Mouse (Mus musculus): ENCODE data around the gene Cubn.

GRCm38 (mm10) chr2:13480744-13481143, 10.9 kb downstream of the Cubn start:
- TF ChIP-seq CTCF (IDR thresholded peaks at IDR 0.05; ENCODE audit: low read depth): no peak
- no peak for TF ChIP-seq EP300 (optimal IDR thresholded peaks at IDR 0.05)
